Mouse (Mus musculus) cerebellum, postnatal 10 days (tissue): ENCODE data around the gene Coq6.

ENCODE experiments used
- DNase-seq, 2 experiments: peaks; one replicate each; pipeline ENCODE4 v3.0.0; 2021; ENCODE audit warnings: mixed read lengths in 2 of 2

Gene Coq6

DNA sequence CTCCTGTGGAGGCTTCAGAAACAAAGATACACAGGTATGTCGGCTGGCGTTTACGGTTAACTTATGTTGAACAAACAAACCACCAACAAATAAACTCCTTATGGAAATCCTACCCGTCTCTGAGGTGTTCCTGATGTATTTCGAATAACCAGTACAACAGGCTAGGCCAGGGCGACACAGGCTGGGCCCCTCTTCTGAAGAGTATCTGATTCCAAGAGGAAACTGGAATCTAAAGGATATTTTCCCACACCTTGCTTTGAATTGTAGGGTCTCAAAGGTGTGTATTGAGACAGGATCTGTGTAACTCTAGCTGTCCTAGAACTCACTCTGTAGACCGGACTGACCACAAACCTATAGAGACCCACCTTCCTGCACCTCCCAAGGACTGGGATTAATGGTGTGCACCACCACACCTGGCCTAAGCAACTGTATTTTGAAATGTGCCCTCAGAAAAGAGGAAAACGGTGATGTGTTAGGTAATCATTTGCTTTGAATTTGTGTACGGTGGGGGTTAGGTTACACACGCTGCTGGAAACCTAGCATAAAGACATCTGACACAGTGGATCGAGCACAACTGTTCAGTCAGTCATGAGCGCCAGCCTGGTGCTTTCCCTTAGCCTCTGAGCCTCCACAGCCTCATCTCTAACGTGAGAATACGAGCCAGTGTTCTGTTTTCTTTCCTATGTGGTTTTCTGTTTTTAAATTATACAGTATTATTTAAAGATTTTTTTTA, 35.7 kb downstream of the Coq6 start:
- no peak for DNase-seq

DNA sequence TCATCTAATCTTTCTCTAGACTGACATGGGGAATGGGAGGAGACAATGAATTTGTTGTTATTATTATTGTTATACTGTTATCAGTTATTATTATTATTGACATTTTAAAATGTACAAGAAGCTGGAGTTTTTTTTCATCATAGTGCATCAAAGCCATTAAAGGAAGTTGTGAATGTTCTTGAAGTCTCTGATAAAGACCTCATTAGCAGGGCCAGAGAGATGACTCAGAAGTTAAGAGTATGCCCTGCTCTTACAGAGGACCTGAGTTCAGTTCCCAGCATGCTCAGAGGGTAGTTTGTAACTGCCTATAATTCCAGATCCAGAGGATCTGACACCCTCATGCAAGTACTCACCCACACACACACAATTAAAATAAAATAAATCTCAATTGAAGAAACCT, 36.2 kb downstream of the Coq6 start:
- no peak for DNase-seq

DNA sequence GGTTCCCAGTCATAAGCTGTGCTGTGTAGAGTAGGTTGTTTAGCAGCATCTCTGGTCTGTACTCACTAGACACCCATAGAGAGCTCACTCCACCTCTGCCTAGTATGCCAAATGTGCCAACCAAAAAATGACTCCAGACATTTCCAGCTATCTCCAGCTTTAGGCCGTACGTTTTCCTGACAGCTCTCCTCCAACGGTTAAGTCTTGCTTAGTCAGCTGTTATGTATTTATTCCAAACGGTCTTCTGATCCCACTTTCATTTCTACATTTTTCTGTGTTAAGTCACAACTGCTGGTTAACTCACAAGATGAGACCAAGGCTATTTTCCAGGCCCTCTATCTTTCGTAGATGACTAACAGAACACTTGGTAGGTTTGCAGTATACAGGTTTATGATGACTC, 37.2 kb downstream of the Coq6 start:
- no peak for DNase-seq

DNA sequence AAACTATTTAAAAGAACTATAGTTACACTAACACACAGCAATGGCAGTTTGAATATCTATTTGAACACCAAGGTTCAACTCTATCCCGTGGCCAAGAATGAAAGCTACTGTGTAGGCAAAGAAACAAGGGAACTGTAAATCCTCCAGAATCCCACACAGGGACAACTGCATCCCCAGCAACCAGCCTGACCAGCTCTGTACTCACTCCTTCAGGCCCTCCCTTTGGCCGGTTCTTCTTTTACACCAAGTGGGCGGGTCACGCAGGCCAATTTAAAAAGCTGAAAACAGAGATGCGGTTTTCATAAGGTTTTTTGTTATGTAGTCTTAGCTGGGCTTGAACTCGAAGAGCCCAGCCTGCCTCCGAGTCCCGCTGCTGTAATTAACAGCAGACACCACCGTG, 37.7 kb downstream of the Coq6 start:
- DNase-seq, result no peak

DNA sequence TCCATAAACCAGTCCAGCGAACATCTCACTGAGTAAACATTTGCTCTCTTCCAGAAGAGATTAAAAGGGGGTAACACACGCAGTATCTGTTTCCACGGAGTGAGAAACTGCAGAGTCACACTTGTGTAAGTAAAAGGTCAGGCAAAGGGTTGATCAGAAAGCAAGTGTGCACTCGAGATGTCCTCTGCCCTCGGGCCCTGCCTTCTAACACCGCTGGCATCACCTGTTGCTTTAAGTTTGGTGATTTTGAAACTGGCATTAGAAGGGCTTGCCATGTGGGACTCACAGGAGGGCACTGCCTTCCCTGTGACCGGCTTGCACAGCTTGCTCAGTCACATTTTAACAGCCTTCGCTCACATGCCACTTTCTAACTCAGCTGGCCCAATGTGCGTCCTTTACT, 38.2 kb downstream of the Coq6 start:
- DNase-seq, result no peak

DNA sequence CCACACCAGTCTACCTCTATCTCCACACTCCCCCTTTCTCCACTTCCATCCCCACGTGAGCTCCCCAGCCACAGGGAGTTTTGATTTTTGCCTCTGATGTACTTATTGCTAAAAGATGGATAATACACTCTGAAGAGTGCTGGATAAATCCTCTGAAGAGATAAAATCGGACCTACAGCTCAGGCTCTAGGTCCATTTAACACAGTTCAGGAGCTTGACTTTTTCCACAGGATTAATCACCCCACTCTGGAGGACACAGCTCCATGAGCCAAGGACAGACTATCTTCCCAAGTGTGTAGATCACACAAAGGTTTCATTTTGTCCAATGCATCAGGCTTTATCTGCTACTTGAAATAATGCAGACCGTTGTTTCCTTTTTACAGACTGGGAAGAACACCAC, 38.6 kb downstream of the Coq6 start:
- DNase-seq, result no peak

DNA sequence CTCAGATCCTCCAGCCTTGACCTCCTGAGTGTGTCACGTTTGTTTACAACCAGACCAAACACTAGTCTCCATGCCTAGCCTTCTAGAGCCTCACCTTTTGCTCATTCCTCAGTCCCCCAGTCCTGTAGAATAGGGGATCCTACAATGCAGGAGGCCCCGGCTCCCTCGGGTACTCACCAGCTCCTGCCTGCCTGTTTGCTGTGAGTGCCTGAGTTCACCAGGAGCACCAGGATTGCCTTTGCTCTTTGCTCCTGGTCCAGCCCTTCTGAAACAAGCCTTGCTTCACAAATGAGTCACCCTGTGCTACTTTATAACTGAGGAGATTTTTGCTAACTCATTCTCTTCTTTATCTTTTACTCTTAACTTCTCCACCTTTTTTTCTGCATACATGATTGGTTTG, 39.2 kb downstream of the Coq6 start:
- DNase-seq, result no peak

DNA sequence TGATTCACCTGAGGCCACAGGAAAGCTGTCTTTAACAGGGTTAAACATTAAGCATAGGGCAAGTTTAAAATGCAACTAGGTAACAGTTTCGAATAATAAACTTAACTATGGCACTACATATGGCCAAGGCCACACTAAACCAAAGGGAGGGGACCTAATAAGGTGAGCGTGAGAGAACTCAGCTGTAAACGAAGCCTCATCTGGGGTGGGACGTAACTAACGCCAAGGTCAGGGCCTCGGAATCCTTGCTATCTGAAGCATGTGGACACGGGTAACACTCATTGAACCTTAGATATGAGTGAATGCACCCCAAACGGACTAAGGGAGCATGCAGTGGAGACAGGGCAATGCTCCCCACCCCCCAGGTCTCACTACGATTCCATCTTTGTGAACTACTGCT, 41.5 kb downstream of the Coq6 start:
- no peak for DNase-seq

DNA sequence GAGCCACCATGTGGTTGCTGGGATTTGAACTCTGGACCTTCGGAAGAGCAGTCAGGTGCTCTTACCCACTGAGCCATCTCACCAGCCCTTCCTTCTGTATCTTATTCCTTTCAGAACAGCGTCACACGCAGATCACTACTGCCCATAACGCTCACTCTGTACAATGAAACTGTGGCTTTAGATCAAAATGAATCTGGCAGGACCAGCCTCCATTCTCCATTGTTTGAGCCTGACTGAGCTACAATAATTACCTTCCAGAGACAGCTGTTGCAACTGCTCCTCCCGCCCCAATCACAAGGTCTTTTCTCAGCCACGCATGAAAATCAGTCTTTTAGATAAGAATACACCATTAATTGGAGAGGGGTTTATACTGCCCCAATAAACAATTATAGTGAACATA, 43.1 kb downstream of the Coq6 start:
- DNase-seq, result no peak

DNA sequence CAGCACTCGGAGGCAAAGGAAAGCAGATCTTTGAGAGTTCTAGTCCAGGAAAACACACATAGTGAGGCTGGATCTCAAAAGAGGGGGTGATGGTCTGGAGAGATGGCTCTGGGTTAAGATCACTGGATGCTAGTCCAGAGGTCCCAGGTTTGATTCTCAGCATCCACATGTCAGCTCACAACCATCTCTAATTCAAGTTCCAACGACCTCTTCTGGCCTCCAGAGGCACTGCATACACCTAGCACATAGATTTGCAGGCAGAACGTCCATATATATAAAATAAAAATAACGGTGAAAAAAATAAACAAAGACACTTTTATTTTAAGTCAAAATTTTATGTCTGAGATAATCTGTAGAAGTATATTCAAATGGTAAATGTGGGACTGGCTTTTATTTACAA, 45.8 kb downstream of the Coq6 start:
- DNase-seq, result no peak

DNA sequence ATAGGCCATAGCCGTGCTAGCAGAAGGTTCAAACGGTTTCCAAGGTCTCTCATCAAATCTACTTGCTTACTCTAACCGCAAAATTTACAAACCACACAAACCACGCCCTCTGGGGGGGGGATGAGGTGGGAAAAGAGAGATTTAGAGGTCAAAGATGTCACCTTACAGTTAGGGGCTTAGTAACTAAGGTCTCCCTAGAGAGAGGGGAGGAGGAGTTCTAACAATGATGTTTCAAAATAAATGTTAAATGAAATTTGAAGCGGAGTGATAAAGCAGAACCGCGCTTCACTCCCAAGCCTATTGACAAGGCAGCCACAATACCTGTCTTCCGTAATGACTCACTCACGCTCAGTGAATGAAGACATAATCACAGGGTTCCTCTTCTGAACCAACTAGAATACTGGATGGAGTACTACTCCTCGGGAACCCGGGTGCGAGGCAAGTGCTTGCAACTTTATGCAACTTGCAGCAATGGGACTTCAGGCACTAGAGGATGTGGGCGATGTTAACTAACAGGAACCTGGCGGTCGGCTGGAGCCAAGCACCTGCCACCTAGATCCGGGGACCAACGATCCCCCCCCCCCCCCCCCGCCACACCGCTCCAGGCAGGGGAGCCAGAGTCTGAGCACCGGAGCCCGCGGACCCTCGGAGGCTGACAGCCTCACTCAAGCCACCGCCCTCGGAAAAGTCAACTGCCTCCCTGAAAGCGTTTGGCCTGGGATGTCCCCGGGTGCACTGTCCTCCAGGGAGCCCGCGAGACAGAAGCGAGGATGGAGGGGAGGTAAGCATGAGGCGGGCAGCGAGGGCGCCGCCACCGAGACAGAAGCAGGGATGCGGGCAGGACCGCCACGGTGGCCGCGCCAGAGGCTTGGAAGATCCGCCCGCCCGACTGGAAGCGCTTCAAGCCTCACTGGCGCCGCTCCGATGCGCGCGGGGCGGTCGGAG, 46.7 kb downstream of the Coq6 start:
- peak; percentile 29 to 54 for DNase-seq

DNA sequence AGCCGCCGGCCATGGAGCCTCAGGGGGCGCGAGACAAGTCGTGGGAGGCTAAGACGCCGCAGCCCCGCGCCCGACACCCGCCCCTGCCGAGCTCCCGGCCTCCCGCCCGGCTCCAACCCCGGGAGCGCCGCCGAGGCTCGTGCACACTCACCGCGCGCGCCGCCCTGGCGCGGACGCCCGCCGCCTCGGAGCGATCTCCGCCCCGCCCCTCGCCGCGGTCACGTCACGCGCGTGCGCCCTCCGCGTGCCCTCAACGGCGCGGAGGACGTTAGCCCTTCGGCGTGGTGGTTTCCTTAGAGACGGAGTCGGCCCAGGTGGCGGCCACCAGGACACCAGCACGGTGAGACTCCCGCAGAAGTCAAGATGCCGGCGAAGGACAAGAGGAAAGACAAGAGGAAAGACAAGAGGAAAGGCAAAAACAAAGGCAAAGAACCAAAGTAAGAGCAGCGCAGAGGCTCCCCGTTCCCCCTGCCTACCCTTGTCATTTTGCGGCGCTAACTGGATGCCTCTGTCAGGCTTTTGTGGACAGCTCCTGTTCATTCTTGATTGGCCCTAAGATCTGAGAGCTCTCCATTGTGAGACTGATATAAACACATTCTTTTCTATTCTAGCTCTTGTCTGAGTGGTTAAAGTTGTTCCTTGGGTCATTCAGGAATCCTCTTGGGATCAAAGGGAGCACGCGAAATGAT, 47.5 kb downstream of the Coq6 start, which contains the start of the genes Entpd5 and Bbof1:
TSS of gene Entpd5 (minus strand) at position 211 of the 689 bp plus-strand sequence.
TSS of gene Bbof1 (plus strand) at position 253 of the 689 bp plus-strand sequence.
- peak; percentile 96 to 97 for DNase-seq

DNA sequence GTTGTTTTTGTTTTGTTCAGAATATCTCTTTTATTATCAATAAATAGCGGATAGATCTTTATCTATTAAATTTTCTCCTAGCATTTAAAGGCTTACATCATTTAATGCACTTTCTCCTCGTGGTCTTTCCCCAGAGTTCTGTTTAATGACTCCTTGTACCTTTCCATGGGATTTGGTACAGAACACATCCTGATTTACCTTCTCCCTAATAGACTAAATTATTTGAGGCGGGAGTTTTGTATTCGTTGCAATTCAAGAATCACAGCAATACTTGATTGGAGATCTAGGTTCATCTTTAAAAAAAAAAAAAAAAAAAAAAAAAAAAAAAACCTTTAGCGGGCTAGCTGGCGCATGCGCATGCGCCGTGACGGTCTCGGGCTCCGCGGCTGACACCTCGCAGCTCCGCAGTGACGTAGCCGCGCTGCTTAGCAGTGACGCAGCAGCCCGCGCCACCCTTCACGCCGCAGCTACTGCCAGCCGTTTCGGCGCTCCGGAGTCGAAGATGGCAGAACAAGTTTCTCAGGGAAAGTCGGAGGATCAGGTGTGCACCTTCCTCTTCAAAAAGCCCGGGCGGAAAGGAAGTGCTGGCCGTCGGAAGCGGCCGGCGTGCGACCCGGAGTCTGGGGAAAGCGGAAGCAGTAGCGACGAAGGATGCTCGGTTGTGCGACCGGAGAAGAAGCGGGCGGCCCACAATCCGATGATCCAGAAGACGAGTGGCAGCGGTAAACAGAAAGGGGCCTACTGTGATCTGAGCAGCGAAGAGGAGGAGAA, 55.6 kb downstream of the Coq6 start, which contains the start of gene Rnf113a2:
TSS of gene Rnf113a2 (plus strand) at position 363 of the 771 bp plus-strand sequence.
- DNase-seq, result peak; percentile 92 to 94

DNA sequence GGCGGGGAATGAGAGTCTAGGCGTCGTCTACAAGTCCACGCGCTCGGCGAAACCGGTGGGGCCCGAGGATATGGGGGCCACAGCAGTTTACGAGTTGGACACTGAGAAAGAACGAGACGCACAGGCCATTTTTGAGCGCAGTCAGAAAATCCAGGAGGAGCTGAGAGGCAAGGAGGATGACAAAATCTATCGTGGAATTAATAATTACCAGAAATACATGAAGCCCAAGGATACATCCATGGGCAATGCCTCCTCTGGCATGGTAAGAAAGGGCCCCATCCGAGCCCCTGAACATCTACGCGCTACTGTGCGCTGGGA, 56.1 kb downstream of the Coq6 start:
- no peak for DNase-seq
